Mouse (Mus musculus) spleen, postnatal 4 days (tissue): ENCODE measurements around the gene Dpf3.
A peak's percentile ranks its signal among the peaks of the same experiment; 100 is the strongest.

Source experiments
- DNase-seq, 2 experiments: peaks; one replicate each; pipeline ENCODE4 v3.0.0; 2022; ENCODE audit warnings: low spot score in 2 of 2

Gene Dpf3

GRCm38 (mm10) chr12:83340960-83341359 is 146.6 kb downstream of the Dpf3 start:
- no peak for DNase-seq

GRCm38 (mm10) chr12:83338345-83338744 is 149.2 kb downstream of the Dpf3 start:
- DNase-seq, result no peak

- DNase-seq, result no peak
Observed at GRCm38 (mm10) chr12:83337776-83338149, 149.8 kb downstream of the Dpf3 start.

- no peak for DNase-seq
Observed at GRCm38 (mm10) chr12:83337077-83337775, 150.3 kb downstream of the Dpf3 start.

GRCm38 (mm10) chr12:83330056-83330455 is 157.5 kb downstream of the Dpf3 start:
- DNase-seq, result no peak

- no peak for DNase-seq
Observed at GRCm38 (mm10) chr12:83328899-83329298, 158.6 kb downstream of the Dpf3 start.

GRCm38 (mm10) chr12:83328491-83328890 is 159.0 kb downstream of the Dpf3 start:
- no peak for DNase-seq

GRCm38 (mm10) chr12:83327451-83327850 is 160.1 kb downstream of the Dpf3 start:
- no peak for DNase-seq

- no peak for DNase-seq
Observed at GRCm38 (mm10) chr12:83320725-83321124, 166.8 kb downstream of the Dpf3 start.

GRCm38 (mm10) chr12:83317646-83318443 is 169.7 kb downstream of the Dpf3 start:
- peak in 1 of 2 experiments; percentile 39 for DNase-seq

GRCm38 (mm10) chr12:83314666-83315065 is 172.8 kb downstream of the Dpf3 start:
- DNase-seq, result no peak

- DNase-seq, result no peak
Observed at GRCm38 (mm10) chr12:83312818-83313217, 174.7 kb downstream of the Dpf3 start.

GRCm38 (mm10) chr12:83310567-83310966 is 176.9 kb downstream of the Dpf3 start:
- no peak for DNase-seq

- peak in 1 of 2 experiments; percentile 58 for DNase-seq
Observed at GRCm38 (mm10) chr12:83309031-83309804, 178.3 kb downstream of the Dpf3 start.

- peak in 1 of 2 experiments; percentile 32 for DNase-seq
Observed at GRCm38 (mm10) chr12:83308627-83309026, 178.9 kb downstream of the Dpf3 start.

GRCm38 (mm10) chr12:83303221-83303620 is 184.3 kb downstream of the Dpf3 start:
- no peak for DNase-seq

GRCm38 (mm10) chr12:83302320-83303153 is 185.0 kb downstream of the Dpf3 start:
- DNase-seq, result no peak

GRCm38 (mm10) chr12:83301616-83302319 is 185.7 kb downstream of the Dpf3 start:
- no peak for DNase-seq

GRCm38 (mm10) chr12:83298358-83298757 is 189.2 kb downstream of the Dpf3 start:
- no peak for DNase-seq

GRCm38 (mm10) chr12:83295031-83295430 is 192.5 kb downstream of the Dpf3 start:
- DNase-seq, result no peak

GRCm38 (mm10) chr12:83291915-83292314 is 195.6 kb downstream of the Dpf3 start:
- DNase-seq, result no peak
